Mouse (Mus musculus): ENCODE data around the gene 1110008P14Rik. TPM values are rescaled to one million over a fixed set of nuclear protein-coding genes. Genes with fewer than 3 reads are reported as not detected.

Gene 1110008P14Rik
- polyA plus RNA-seq, 1 experiment = 338 TPM

- H3K4me1 ChIP-seq (ENCODE audit: control insufficient read depth, insufficient read depth, low read length) = peaks cover 31% of the 10 kb centered on the region
These were observed 43.1 kb upstream of the 1110008P14Rik start for GRCm38 (mm10) chr2:32424796-32425195.

GRCm38 (mm10) chr2:32423481-32424331 lies 42.0 kb upstream of the 1110008P14Rik start:
- DNase-seq = peak; percentile 59 to 78
- H3K27me3 ChIP-seq (ENCODE audit: control insufficient read depth, insufficient read depth, low read length) = no peaks in the 10 kb centered on the region
- TF ChIP-seq POLR2A (IDR thresholded peaks at IDR 0.05; ENCODE audit: borderline replicate concordance, insufficient read depth, low read length) = 0 out of 2 replicates have a peak, but pooled peaks have one; percentile 10
- TF ChIP-seq CTCF (IDR thresholded peaks at IDR 0.05; ENCODE audit: borderline replicate concordance, insufficient read depth, low read depth, low read length) = no peak
- peak overlapping the region; percentile 61 for H3K4me3 ChIP-seq (replicated peaks; ENCODE audit: insufficient read depth, low read depth, low read length)
- H3K27ac ChIP-seq (ENCODE audit: insufficient read depth, low read length) = peak overlapping the region; percentile 18; the same call in 1 of the 2 replicates
- WGBS = 4% methylated on average over 14 of the region's 14 CpGs
- H3K4me1 ChIP-seq (ENCODE audit: control insufficient read depth, insufficient read depth, low read length) = peaks cover 35% of the 10 kb centered on the region

More at GRCm38 (mm10) chr2:32424796-32425195, 43.1 kb upstream of the 1110008P14Rik start:
- Histone ChIP-seq H3K27ac (ENCODE audit: insufficient read depth, low read length) (no peak overlapping the region), H3K27me3 (ENCODE audit: control insufficient read depth, insufficient read depth, low read length) (no peaks in the 10 kb centered on the region), H3K4me3 (replicated peaks; ENCODE audit: insufficient read depth, low read depth, low read length) (no peak overlapping the region)
- no peak for TF ChIP-seq POLR2A (IDR thresholded peaks at IDR 0.05; ENCODE audit: borderline replicate concordance, insufficient read depth, low read length)
- TF ChIP-seq CTCF (IDR thresholded peaks at IDR 0.05; ENCODE audit: borderline replicate concordance, insufficient read depth, low read depth, low read length) = no peak
- 50% methylated on average over 3 of the region's 3 CpGs for WGBS
- DNase-seq = no peak

GRCm38 (mm10) chr2:32421851-32422251 lies 40.1 kb upstream of the 1110008P14Rik start:
- no peak overlapping the region for H3K4me3 ChIP-seq (replicated peaks; ENCODE audit: insufficient read depth, low read depth, low read length)
- H3K27ac ChIP-seq (ENCODE audit: insufficient read depth, low read length) = no peak overlapping the region
- TF ChIP-seq CTCF (IDR thresholded peaks at IDR 0.05; ENCODE audit: borderline replicate concordance, insufficient read depth, low read depth, low read length) = no peak
- no peak for TF ChIP-seq POLR2A (IDR thresholded peaks at IDR 0.05; ENCODE audit: borderline replicate concordance, insufficient read depth, low read length)
- DNase-seq = no peak
- H3K4me1 ChIP-seq (ENCODE audit: control insufficient read depth, insufficient read depth, low read length) = peaks cover 26% of the 10 kb centered on the region
- no peaks in the 10 kb centered on the region for H3K27me3 ChIP-seq (ENCODE audit: control insufficient read depth, insufficient read depth, low read length)
- 80% methylated on average over 6 of the region's 6 CpGs for WGBS

DNA sequence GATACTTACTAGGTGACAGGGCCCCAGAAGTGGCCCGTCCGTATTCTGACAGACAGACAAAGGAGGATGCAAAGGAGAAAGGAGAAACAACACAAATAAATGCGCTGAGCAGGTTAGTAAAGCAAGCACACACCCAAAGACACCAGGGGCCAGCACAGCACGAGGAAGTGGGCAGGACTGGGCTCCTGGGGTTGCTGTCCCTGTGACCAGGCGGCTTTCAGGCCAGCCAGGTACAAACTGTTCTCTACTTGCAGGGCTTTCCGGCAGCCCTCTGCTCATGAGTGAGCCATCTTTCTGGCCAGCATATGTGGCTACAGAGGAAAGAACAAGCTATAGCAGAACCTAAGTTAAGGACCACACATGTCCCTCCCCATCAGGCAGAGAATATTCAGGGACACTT lies 38.9 kb upstream of the 1110008P14Rik start:
- no peak for TF ChIP-seq POLR2A (IDR thresholded peaks at IDR 0.05; ENCODE audit: borderline replicate concordance, insufficient read depth, low read length)
- no peak for TF ChIP-seq CTCF (IDR thresholded peaks at IDR 0.05; ENCODE audit: borderline replicate concordance, insufficient read depth, low read depth, low read length)

GRCm38 (mm10) chr2:32420066-32420608 lies 38.4 kb upstream of the 1110008P14Rik start:
- no peak for DNase-seq
- Histone ChIP-seq H3K4me1 (ENCODE audit: control insufficient read depth, insufficient read depth, low read length) (peaks cover 26% of the 10 kb centered on the region), H3K27me3 (ENCODE audit: control insufficient read depth, insufficient read depth, low read length) (no peaks in the 10 kb centered on the region), H3K27ac (ENCODE audit: insufficient read depth, low read length) (no peak overlapping the region), H3K4me3 (replicated peaks; ENCODE audit: insufficient read depth, low read depth, low read length) (no peak overlapping the region)
- 66% methylated on average over 12 of the region's 12 CpGs for WGBS
- TF ChIP-seq POLR2A (IDR thresholded peaks at IDR 0.05; ENCODE audit: borderline replicate concordance, insufficient read depth, low read length) = no peak
- TF ChIP-seq CTCF (IDR thresholded peaks at IDR 0.05; ENCODE audit: borderline replicate concordance, insufficient read depth, low read depth, low read length) = no peak

More for the DNA sequence above, 38.9 kb upstream of the 1110008P14Rik start:
- Histone ChIP-seq H3K27me3 (ENCODE audit: control insufficient read depth, insufficient read depth, low read length) (no peaks in the 10 kb centered on the region), H3K27ac (ENCODE audit: insufficient read depth, low read length) (no peak overlapping the region), H3K4me3 (replicated peaks; ENCODE audit: insufficient read depth, low read depth, low read length) (no peak overlapping the region), H3K4me1 (ENCODE audit: control insufficient read depth, insufficient read depth, low read length) (peaks cover 26% of the 10 kb centered on the region)
- WGBS = 68% methylated on average over 6 of the region's 6 CpGs
- DNase-seq = no peak

DNA sequence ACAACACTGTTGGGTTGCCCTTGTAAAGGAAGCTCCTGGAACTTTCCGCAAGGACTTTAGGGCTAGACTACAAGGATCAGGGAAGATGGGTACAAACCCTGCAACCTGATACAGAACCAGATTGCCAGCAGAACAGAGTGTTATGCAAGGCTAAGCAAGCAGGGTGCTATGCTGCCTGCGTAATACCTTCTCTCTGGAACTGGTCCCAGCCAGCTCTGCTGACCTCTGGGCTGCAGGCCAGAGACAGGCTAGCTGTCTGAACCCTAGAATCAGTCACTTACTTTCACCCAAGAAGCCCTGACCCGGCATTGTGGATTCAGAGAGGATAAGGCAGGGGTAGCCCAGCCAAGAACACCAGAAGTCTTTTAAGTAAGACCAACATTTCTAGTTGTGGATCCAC lies 37.6 kb upstream of the 1110008P14Rik start:
- no peak overlapping the region for H3K4me3 ChIP-seq (replicated peaks; ENCODE audit: insufficient read depth, low read depth, low read length)
- no peak for TF ChIP-seq CTCF (IDR thresholded peaks at IDR 0.05; ENCODE audit: borderline replicate concordance, insufficient read depth, low read depth, low read length)
- TF ChIP-seq POLR2A (IDR thresholded peaks at IDR 0.05; ENCODE audit: borderline replicate concordance, insufficient read depth, low read length) = no peak
- 27% methylated on average over 3 of the region's 3 CpGs for WGBS
- H3K27ac ChIP-seq (ENCODE audit: insufficient read depth, low read length) = peak overlapping the region; percentile 49
- no peaks in the 10 kb centered on the region for H3K27me3 ChIP-seq (ENCODE audit: control insufficient read depth, insufficient read depth, low read length)
- DNase-seq = peak; percentile 75 to 84
- peaks cover 26% of the 10 kb centered on the region for H3K4me1 ChIP-seq (ENCODE audit: control insufficient read depth, insufficient read depth, low read length)

DNA sequence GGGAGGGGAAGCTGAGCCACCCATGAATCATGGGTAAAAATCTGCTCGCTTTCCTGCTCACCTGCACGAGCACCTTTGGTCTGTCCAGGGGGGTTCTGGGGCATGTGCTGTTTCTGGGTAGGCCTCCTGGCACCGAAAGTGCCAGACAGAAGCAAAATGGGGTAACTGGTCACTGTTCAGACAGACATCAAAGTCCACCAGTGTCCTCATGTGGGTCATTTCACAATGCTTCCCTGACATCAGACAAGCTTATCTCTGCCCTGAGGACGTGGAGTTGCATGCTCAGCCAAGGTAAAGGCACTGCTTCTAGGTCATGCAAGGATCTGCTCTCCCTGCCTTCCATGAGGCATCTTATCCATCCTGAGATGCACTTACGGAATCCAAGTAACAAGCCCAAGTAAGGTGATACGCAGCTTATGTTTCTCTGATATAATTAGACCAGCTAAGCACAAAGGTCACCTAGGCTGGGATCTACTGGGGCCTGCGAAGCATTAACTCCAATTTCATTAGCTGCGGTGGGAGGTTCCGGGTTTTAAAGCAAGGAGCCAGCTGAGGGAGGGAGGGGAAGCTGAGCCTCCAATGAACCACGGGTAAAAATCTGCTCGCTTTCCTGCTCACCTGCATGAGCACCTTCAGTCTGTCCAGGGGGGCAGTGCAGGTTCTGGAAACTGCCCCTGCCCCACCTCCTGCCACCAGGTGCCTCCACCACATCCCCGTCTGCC lies 36.9 kb upstream of the 1110008P14Rik start:
- no peak for DNase-seq
- H3K4me1 ChIP-seq (ENCODE audit: control insufficient read depth, insufficient read depth, low read length) = peaks cover 26% of the 10 kb centered on the region
- WGBS = 86% methylated on average over 12 of the region's 12 CpGs
- H3K27me3 ChIP-seq (ENCODE audit: control insufficient read depth, insufficient read depth, low read length) = no peaks in the 10 kb centered on the region
- no peak overlapping the region for H3K4me3 ChIP-seq (replicated peaks; ENCODE audit: insufficient read depth, low read depth, low read length)
- TF ChIP-seq CTCF (IDR thresholded peaks at IDR 0.05; ENCODE audit: borderline replicate concordance, insufficient read depth, low read depth, low read length) (no peak), POLR2A (IDR thresholded peaks at IDR 0.05; ENCODE audit: borderline replicate concordance, insufficient read depth, low read length) (no peak)
- H3K27ac ChIP-seq (ENCODE audit: insufficient read depth, low read length) = peak overlapping the region; percentile 49

Measured in cerebellum, adult 2 months (tissue).